Mouse (Mus musculus) kidney, adult 8-10 months (tissue): ENCODE results near the gene Olfr1282.
"Not testable (repeated sequence)": the region's sequence is repeated elsewhere in the genome, so short reads cannot be mapped to it uniquely, and the experiment has no call there.

Source experiments
- DNase-seq, 2 experiments: peaks; one replicate each; pipeline ENCODE4 v3.0.0; 2022

Gene Olfr1282

DNA sequence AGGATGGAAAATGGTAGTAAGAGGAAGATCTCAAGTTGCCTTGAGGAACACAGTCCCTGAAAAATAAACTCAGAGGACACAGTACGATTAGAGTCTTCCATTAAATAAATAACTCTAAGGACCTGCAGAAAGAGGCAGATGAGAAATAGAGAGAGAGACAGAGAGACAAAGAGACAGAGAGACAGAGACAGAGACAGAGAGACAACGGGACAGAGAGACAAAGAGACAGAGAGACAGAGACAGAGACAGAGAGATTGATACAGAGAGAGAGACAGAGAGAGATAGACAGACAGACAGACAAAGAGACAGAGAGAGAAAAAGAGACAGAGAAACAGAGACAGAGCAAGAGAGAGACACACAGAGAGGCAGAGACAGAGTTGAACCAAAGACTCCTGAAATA, at the start of gene Olfr1282:
Gene Olfr1282 (minus strand): TSS at position 101 of the 400 bp plus-strand sequence.
- no peak for DNase-seq

GRCm38 (mm10) chr2:111375222-111375621, 39.3 kb upstream of the Olfr1282 start, which contains the start of gene Olfr1284:
Gene Olfr1284 (plus strand): TSS chr2:111375522.
- DNase-seq: no peak

GRCm38 (mm10) chr2:111366490-111366889, 30.6 kb upstream of the Olfr1282 start, which contains the start of gene Olfr1283:
Gene Olfr1283 (plus strand): TSS chr2:111366790.
- no peak for DNase-seq

DNA sequence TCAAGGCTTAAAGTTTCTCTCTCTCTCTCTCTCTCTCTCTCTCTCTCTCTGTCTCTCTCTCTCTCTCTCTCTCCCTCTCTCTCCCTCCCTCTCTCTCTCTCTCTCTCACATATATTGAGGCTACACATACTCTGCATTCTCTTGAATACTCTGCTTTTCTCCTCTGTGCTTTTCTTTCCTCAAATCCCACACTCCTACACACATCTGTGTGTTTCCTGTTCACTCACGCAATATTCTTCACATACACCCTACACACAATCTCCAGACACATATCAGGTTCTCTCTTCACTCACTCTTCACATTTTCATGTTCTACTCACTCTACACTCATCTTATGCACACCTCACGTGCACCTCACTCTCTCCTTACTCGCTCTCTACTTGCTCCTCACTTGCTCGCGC, 2.2 kb downstream of the Olfr1282 start:
- not testable (repeated sequence) for DNase-seq

DNA sequence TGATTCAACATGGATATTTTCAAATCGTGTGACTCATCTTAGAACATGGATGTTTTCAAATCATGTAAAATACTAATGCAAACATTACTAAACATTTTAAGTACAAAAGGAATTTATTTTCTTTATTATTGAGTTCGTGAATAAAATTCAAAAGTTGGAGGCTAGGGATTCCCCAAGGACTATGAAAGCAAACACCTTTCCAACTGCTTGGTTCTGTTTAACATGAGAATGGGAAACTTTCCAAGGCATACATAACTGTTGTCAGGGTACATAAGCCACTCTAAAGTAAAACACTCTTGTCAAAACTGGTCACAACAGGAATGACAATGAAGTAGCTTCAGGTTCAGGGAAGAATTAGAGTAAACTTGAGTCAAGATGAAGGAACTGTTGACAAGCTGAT, 9.7 kb downstream of the Olfr1282 start, which contains the start of gene Olfr1281:
Gene Olfr1281 (plus strand): TSS at position 301 of the 400 bp plus-strand sequence.
- DNase-seq: no peak

- DNase-seq: no peak
Measured at GRCm38 (mm10) chr2:111313717-111314116, 22.2 kb downstream of the Olfr1282 start, which contains the start of gene Olfr1280. Gene Olfr1280 (plus strand): TSS chr2:111314017.

- DNase-seq: no peak
Measured at GRCm38 (mm10) chr2:111300374-111300773, 35.5 kb downstream of the Olfr1282 start, which contains the start of gene Olfr1279. Gene Olfr1279 (plus strand): TSS chr2:111300635.

DNA sequence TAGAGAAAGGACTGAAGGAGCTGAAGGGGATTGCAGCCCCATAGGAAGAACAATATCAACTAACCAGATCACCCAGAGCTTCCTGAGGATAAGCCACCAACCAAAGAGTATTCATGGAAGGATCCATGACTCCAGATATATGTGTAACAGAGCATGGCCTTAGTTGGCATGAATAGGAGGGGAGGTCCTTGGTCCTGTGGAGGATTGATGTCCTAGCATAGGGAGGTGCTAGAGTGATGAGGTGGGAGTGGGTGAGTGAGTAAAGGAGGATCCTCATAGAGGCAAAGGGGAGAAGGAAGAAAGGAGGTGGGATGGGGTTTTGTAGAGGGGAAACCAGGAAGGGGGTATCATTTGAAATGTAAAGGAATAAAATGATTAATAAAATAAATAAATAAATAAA, 37.3 kb downstream of the Olfr1282 start:
- DNase-seq: no peak

DNA sequence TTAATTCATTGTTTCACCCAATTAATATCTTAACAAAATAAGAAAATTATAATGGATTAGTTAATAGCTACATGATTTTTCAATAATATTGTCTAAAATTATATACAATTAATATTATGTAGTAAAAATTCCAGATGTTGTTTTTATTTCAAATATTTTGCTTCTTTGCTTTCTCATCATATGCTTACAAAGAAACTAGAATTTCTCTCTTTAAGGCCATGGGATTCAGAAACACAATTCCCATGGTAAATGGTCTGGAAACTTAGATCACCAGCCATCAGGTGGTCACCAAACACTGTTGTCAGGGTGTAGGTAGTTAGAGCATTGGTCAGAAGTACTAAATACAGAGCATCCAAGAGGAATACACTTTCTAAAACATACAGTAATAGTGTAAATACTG, 46.0 kb downstream of the Olfr1282 start, which contains the start of gene Olfr1278:
Gene Olfr1278 (plus strand): TSS at position 301 of the 400 bp plus-strand sequence.
- DNase-seq: no peak
